In genomic region chr7:80369461-80369860, GRCm38 (mm10) we compare ENCODE assay signal across 8 mouse cellular contexts. TPM values are rescaled to one million over a fixed set of nuclear protein-coding genes. Genes with fewer than 3 reads are reported as not detected.
DNase-seq lines count a peak whose midpoint lies in the region; ATAC-seq lines count a peak whose summit lies in the region.

No protein-coding gene starts in this region.

- 67% methylated on average over 5 of the region's 5 CpGs for WGBS in heart, embryonic 15.5 days
- 61% methylated on average over 5 of the region's 5 CpGs for WGBS in hindbrain, embryonic 14.5 days
- WGBS in midbrain, embryonic 12.5 days = 74% methylated on average over 5 of the region's 5 CpGs

- peaks cover 28% of the 10 kb centered on the region for H3K4me1 ChIP-seq in heart, embryonic 15.5 days (replicated peaks)
- peaks cover 16% of the 10 kb centered on the region for H3K4me1 ChIP-seq in hindbrain, embryonic 14.5 days (replicated peaks; ENCODE audit: control insufficient read depth, insufficient read depth, low read length)
- H3K4me1 ChIP-seq in midbrain, embryonic 12.5 days = peaks cover 12% of the 10 kb centered on the region

- H3K36me3 ChIP-seq in heart, embryonic 15.5 days = peaks cover 32% of the 10 kb centered on the region
- H3K36me3 ChIP-seq in hindbrain, embryonic 14.5 days (replicated peaks; ENCODE audit: control insufficient read depth, insufficient read depth) = peaks cover 42% of the 10 kb centered on the region
- peaks cover 42% of the 10 kb centered on the region for H3K36me3 ChIP-seq in midbrain, embryonic 12.5 days

- no peaks in the 10 kb centered on the region for H3K27me3 ChIP-seq in heart, embryonic 15.5 days
- H3K27me3 ChIP-seq in hindbrain, embryonic 14.5 days (ENCODE audit: control insufficient read depth, insufficient read depth, low read length) = no peaks in the 10 kb centered on the region
- H3K27me3 ChIP-seq in midbrain, embryonic 12.5 days = 0 out of 2 replicates have a peak, but pooled peaks cover 5% of the 10 kb centered on the region

- ATAC-seq in heart, embryonic 15.5 days (replicated peaks; ENCODE audit: insufficient number of reproducible peaks, insufficient read depth, low FRiP score, low read depth) = no peak
- no peak for ATAC-seq in hindbrain, embryonic 14.5 days (ENCODE audit: low FRiP score)
- no peak for ATAC-seq in midbrain, embryonic 12.5 days (ENCODE audit: low FRiP score, low read depth)

- intact Hi-C loops in left cerebral cortex, postnatal 36 days (cut with DNase I) = no loop called here

- peak overlapping the region; percentile 86 for H3K4me2 ChIP-seq in heart, embryonic 15.5 days
- H3K4me2 ChIP-seq in hindbrain, embryonic 14.5 days (replicated peaks) = peak overlapping the region; percentile 82
- peak overlapping the region; percentile 82; the same call in 1 of the 2 replicates for H3K4me2 ChIP-seq in midbrain, embryonic 12.5 days (replicated peaks)

- peak overlapping the region; percentile 95 for H3K4me3 ChIP-seq in heart, embryonic 15.5 days
- H3K4me3 ChIP-seq in hindbrain, embryonic 14.5 days (replicated peaks; ENCODE audit: low read length) = peak overlapping the region; percentile 68; the same call in 1 of the 2 replicates
- H3K4me3 ChIP-seq in midbrain, embryonic 12.5 days = peak overlapping the region; percentile 91; the same call in 1 of the 2 replicates

- no peaks in the 10 kb centered on the region for H3K9me3 ChIP-seq in heart, embryonic 15.5 days (replicated peaks)
- H3K9me3 ChIP-seq in hindbrain, embryonic 14.5 days (ENCODE audit: control insufficient read depth, low read length) = no peaks in the 10 kb centered on the region
- H3K9me3 ChIP-seq in midbrain, embryonic 12.5 days = no peaks in the 10 kb centered on the region

- H3K27ac ChIP-seq in heart, embryonic 15.5 days = peak overlapping the region; percentile 93
- no peak overlapping the region for H3K27ac ChIP-seq in hindbrain, embryonic 14.5 days
- H3K27ac ChIP-seq in midbrain, embryonic 12.5 days (replicated peaks) = no peak overlapping the region

- no peak overlapping the region for H3K9ac ChIP-seq in heart, embryonic 15.5 days
- H3K9ac ChIP-seq in hindbrain, embryonic 14.5 days = peak overlapping the region; percentile 81
- no peak overlapping the region for H3K9ac ChIP-seq in midbrain, embryonic 12.5 days (replicated peaks)

- DNase-seq in heart, postnatal 4 days = no peak
- peak; percentile 71 for DNase-seq in brain, adult 2 months (ENCODE audit: low read depth, low spot score)
- DNase-seq in hindbrain, embryonic 14.5 days (ENCODE audit: low spot score) = no peak
- DNase-seq in frontal cortex, postnatal 14 days (ENCODE audit: low spot score in 2 of 2) = no peak
- no peak for DNase-seq in embryo, embryonic 10.5 days (ENCODE audit: low spot score)
- no peak for DNase-seq in left cerebral cortex, postnatal 36 days (ENCODE audit: low spot score in 2 of 2)

RNA-seq across cellular contexts. Expression of gene Man2a2, which starts 1.7 kb away (rescaled TPM):
- 15.1 and 21.1 TPM in 2 replicates for polyA plus RNA-seq in heart, embryonic 15.5 days (2015; fragmentation: Nextera tagmentation; extraction: Ambion mirVana)
- 10 to 100 TPM; 65.0 to 65.6 TPM for total RNA-seq in heart, postnatal 4 days (2021)
- 18.9 and 21.6 TPM in 2 replicates for polyA plus RNA-seq in hindbrain, embryonic 14.5 days (2014; fragmentation: Nextera tagmentation; extraction: Ambion mirVana)
- polyA plus RNA-seq in midbrain, embryonic 12.5 days (2016; fragmentation: Nextera tagmentation; extraction: Ambion mirVana) = 23.1 and 26.0 TPM in 2 replicates
- 100 to 1,000 TPM; 128 to 158 TPM for total RNA-seq in left cerebral cortex, postnatal 36 days (2021)

RNA-seq across cellular contexts. Expression of gene Fes, which starts 18.3 kb away (rescaled TPM):
- 10.9 and 14.4 TPM in 2 replicates for polyA plus RNA-seq in heart, embryonic 15.5 days (2015; fragmentation: Nextera tagmentation; extraction: Ambion mirVana)
- total RNA-seq in heart, postnatal 4 days (2021) = 10 to 100 TPM; 16.4 to 21.5 TPM
- 3.8 and 4.6 TPM in 2 replicates for polyA plus RNA-seq in hindbrain, embryonic 14.5 days (2014; fragmentation: Nextera tagmentation; extraction: Ambion mirVana)
- 7.1 and 11.3 TPM in 2 replicates for polyA plus RNA-seq in midbrain, embryonic 12.5 days (2016; fragmentation: Nextera tagmentation; extraction: Ambion mirVana)
- total RNA-seq in left cerebral cortex, postnatal 36 days (2021) = 1 to 10 TPM; 6.0 to 7.1 TPM

RNA-seq across cellular contexts. Expression of gene Hddc3, which starts 26.6 kb away (rescaled TPM):
- 16.1 and 17.4 TPM in 2 replicates for polyA plus RNA-seq in heart, embryonic 15.5 days (2015; fragmentation: Nextera tagmentation; extraction: Ambion mirVana)
- total RNA-seq in heart, postnatal 4 days (2021) = 10 to 100 TPM; 40.9 to 42.1 TPM
- 18.7 and 23.4 TPM in 2 replicates for polyA plus RNA-seq in hindbrain, embryonic 14.5 days (2014; fragmentation: Nextera tagmentation; extraction: Ambion mirVana)
- 24.3 and 24.8 TPM in 2 replicates for polyA plus RNA-seq in midbrain, embryonic 12.5 days (2016; fragmentation: Nextera tagmentation; extraction: Ambion mirVana)
- total RNA-seq in left cerebral cortex, postnatal 36 days (2021) = 10 to 100 TPM; 52.9 to 65.7 TPM

RNA-seq across cellular contexts. Expression of gene Unc45a, which starts 28.7 kb away (rescaled TPM):
- 16.6 and 21.5 TPM in 2 replicates for polyA plus RNA-seq in heart, embryonic 15.5 days (2015; fragmentation: Nextera tagmentation; extraction: Ambion mirVana)
- 10 to 100 TPM; 22.9 to 24.9 TPM for total RNA-seq in heart, postnatal 4 days (2021)
- 43.3 and 43.9 TPM in 2 replicates for polyA plus RNA-seq in hindbrain, embryonic 14.5 days (2014; fragmentation: Nextera tagmentation; extraction: Ambion mirVana)
- polyA plus RNA-seq in midbrain, embryonic 12.5 days (2016; fragmentation: Nextera tagmentation; extraction: Ambion mirVana) = 51.4 and 54.9 TPM in 2 replicates
- total RNA-seq in left cerebral cortex, postnatal 36 days (2021) = 10 to 100 TPM; 36.4 to 39.6 TPM

RNA-seq across cellular contexts. Expression of gene Furin, which starts 35.8 kb away (rescaled TPM):
- polyA plus RNA-seq in heart, embryonic 15.5 days (2015; fragmentation: Nextera tagmentation; extraction: Ambion mirVana) = 16.0 and 18.2 TPM in 2 replicates
- 100 to 1,000 TPM; 104 to 113 TPM for total RNA-seq in heart, postnatal 4 days (2021)
- polyA plus RNA-seq in hindbrain, embryonic 14.5 days (2014; fragmentation: Nextera tagmentation; extraction: Ambion mirVana) = 6.0 and 6.7 TPM in 2 replicates
- polyA plus RNA-seq in midbrain, embryonic 12.5 days (2016; fragmentation: Nextera tagmentation; extraction: Ambion mirVana) = 4.0 and 5.6 TPM in 2 replicates
- total RNA-seq in left cerebral cortex, postnatal 36 days (2021) = 10 to 100 TPM; 30.7 to 38.5 TPM
